Mouse (Mus musculus) hindbrain, postnatal 0 days (tissue): ENCODE measurements at regions not wholly inside any gene's neighbourhood (a gene's known extent, or its start where the extent isn't known, plus 50 kb on each side); places are given as distances from the start of the nearest gene placed in this dataset.
"Not testable (repeated sequence)": the region's sequence is repeated elsewhere in the genome, so short reads cannot be mapped to it uniquely, and the experiment has no call there.

Source experiments
- ATAC-seq: fragments of 200-750 bp; cut with Nextera tagmentation; 2 replicates; pipeline ENCODE4 v1.8.0; 2017; ENCODE audit warnings: mild to moderate bottlenecking, moderate TSS enrichment, moderate library complexity
- DNase-seq: peaks from one replicate; pipeline ENCODE4 v3.0.0-alpha.2; 2015; ENCODE audit warnings: low spot score
- H3K27ac ChIP-seq: fragments of 300-500 bp; sonication (generic); 2 replicates; pipeline ENCODE4 v1.5.1; 2014; ENCODE audit warnings: mild to moderate bottlenecking
- H3K27me3 ChIP-seq: fragments of 300-500 bp; sonication (generic); 2 replicates; pipeline ENCODE4 v1.6.1; 2014; ENCODE audit warnings: low read length, mixed read lengths; ENCODE audit not compliant: insufficient read depth
- H3K36me3 ChIP-seq: fragments of 300-500 bp; sonication (generic); 2 replicates; pipeline ENCODE4 v1.6.1; 2014; ENCODE audit warnings: low read length, mixed read lengths; ENCODE audit not compliant: insufficient read depth
- H3K4me1 ChIP-seq: fragments of 300-500 bp; sonication (generic); 2 replicates; pipeline ENCODE4 v1.6.1; 2014; ENCODE audit warnings: antibody characterized with exemption, low read length, mixed read lengths; ENCODE audit not compliant: insufficient read depth
- H3K4me2 ChIP-seq: fragments of 300-500 bp; sonication (generic); 2 replicates; pipeline ENCODE4 v1.6.1; 2014; ENCODE audit warnings: low read depth, mild to moderate bottlenecking, low read length, moderate library complexity, mixed read lengths
- H3K4me3 ChIP-seq: fragments of 300-500 bp; sonication (generic); 2 replicates; pipeline ENCODE4 v1.5.1; 2014; ENCODE audit warnings: low read length
- H3K9ac ChIP-seq: fragments of 300-500 bp; sonication (generic); replicated peaks from 2 replicates; pipeline ENCODE4 v1.6.1; 2014; ENCODE audit warnings: mild to moderate bottlenecking, low read length, moderate library complexity, mixed read lengths
- H3K9me3 ChIP-seq: fragments of 300-500 bp; sonication (generic); 2 replicates; pipeline ENCODE4 v1.6.1; 2016; ENCODE audit warnings: low read length, mixed read lengths
- CTCF ChIP-seq: IDR thresholded peaks from 2 replicates; pipeline ENCODE4 v1.5.1; 2016; ENCODE audit warnings: antibody characterized with exemption, control low read depth, low read depth
- WGBS: fragments of 180-500 bp; shearing (Covaris S2); extraction: QIAGEN DNeasy Blood & Tissue Kit; methylation state at CpG from one replicate; pipeline ENCODE4 v1.1.7; 2014; 5-methylcytosine and 5-hydroxymethylcytosine counted together

GRCm38 (mm10) chr6:7374629-7375028, 180.1 kb upstream of the Tac1 start:
- ATAC-seq (0 out of 2 replicates have a peak, but pooled peaks have one; percentile 15), DNase-seq (no peak)
- no peak for TF ChIP-seq CTCF
- H3K9ac ChIP-seq, result no peak overlapping the region
- no peaks in the 10 kb centered on the region for H3K9me3 ChIP-seq
- no peak overlapping the region for H3K27ac ChIP-seq
- no peaks in the 10 kb centered on the region for H3K27me3 ChIP-seq
- H3K36me3 ChIP-seq, result no peaks in the 10 kb centered on the region
- H3K4me1 ChIP-seq, result no peaks in the 10 kb centered on the region
- no peak overlapping the region for H3K4me2 ChIP-seq
- WGBS, result 45% methylated on average over 4 of the region's 4 CpGs
- H3K4me3 ChIP-seq, result no peak overlapping the region

GRCm38 (mm10) chr6:7375851-7376250, 178.8 kb upstream of the Tac1 start:
- DNase-seq (no peak), ATAC-seq (no peak)
- Histone ChIP-seq H3K36me3 (no peaks in the 10 kb centered on the region), H3K9ac (no peak overlapping the region), H3K27me3 (no peaks in the 10 kb centered on the region), H3K9me3 (no peaks in the 10 kb centered on the region), H3K4me2 (no peak overlapping the region), H3K4me1 (no peaks in the 10 kb centered on the region), H3K4me3 (no peak overlapping the region), H3K27ac (no peak overlapping the region)
- TF ChIP-seq CTCF, result no peak
- WGBS, result 82% methylated on average over 2 of the region's 2 CpGs

GRCm38 (mm10) chr6:7378651-7379050, 176.0 kb upstream of the Tac1 start:
- H3K4me2 ChIP-seq, result no peak overlapping the region
- H3K4me3 ChIP-seq, result no peak overlapping the region
- H3K9me3 ChIP-seq, result no peaks in the 10 kb centered on the region
- no peaks in the 10 kb centered on the region for H3K4me1 ChIP-seq
- TF ChIP-seq CTCF, result no peak
- no peak overlapping the region for H3K27ac ChIP-seq
- no peak for DNase-seq
- no peaks in the 10 kb centered on the region for H3K27me3 ChIP-seq
- ATAC-seq, result no peak
- no peak overlapping the region for H3K9ac ChIP-seq
- 62% methylated on average over 5 of the region's 5 CpGs for WGBS
- H3K36me3 ChIP-seq, result no peaks in the 10 kb centered on the region

GRCm38 (mm10) chr6:7424731-7425130, 129.9 kb upstream of the Tac1 start:
- DNase-seq, result no peak
- 56% methylated on average over 2 of the region's 2 CpGs for WGBS

GRCm38 (mm10) chr6:7441725-7442124, 113.0 kb upstream of the Tac1 start:
- Histone ChIP-seq H3K27me3 (no peaks in the 10 kb centered on the region), H3K4me3 (no peak overlapping the region), H3K27ac (no peak overlapping the region), H3K9ac (no peak overlapping the region), H3K4me2 (no peak overlapping the region), H3K36me3 (no peaks in the 10 kb centered on the region), H3K9me3 (no peaks in the 10 kb centered on the region), H3K4me1 (no peaks in the 10 kb centered on the region)
- no peak for TF ChIP-seq CTCF
- WGBS, result 51% methylated on average over 3 of the region's 3 CpGs
- ATAC-seq, result no peak
- DNase-seq, result no peak

More at GRCm38 (mm10) chr6:7424731-7425130, 129.9 kb upstream of the Tac1 start:
- H3K4me1 ChIP-seq, result no peaks in the 10 kb centered on the region
- H3K9ac ChIP-seq, result no peak overlapping the region
- H3K27me3 ChIP-seq, result no peaks in the 10 kb centered on the region
- no peak overlapping the region for H3K4me3 ChIP-seq
- no peak overlapping the region for H3K27ac ChIP-seq
- H3K9me3 ChIP-seq, result no peaks in the 10 kb centered on the region
- TF ChIP-seq CTCF, result no peak
- no peaks in the 10 kb centered on the region for H3K36me3 ChIP-seq
- H3K4me2 ChIP-seq, result no peak overlapping the region
- ATAC-seq, result no peak

GRCm38 (mm10) chr6:7442286-7442685, 112.4 kb upstream of the Tac1 start:
- not testable (repeated sequence) for H3K9ac ChIP-seq, DNase-seq, H3K27me3 ChIP-seq, H3K36me3 ChIP-seq, H3K4me3 ChIP-seq, H3K4me2 ChIP-seq, ATAC-seq, H3K9me3 ChIP-seq, H3K4me1 ChIP-seq, H3K27ac ChIP-seq
- 59% methylated on average over 3 of the region's 3 CpGs for WGBS

GRCm38 (mm10) chr6:7455881-7456280, 98.8 kb upstream of the Tac1 start:
- Histone ChIP-seq H3K9ac (no peak overlapping the region), H3K9me3 (no peaks in the 10 kb centered on the region), H3K27ac (no peak overlapping the region), H3K27me3 (no peaks in the 10 kb centered on the region), H3K4me3 (no peak overlapping the region), H3K4me2 (no peak overlapping the region), H3K4me1 (no peaks in the 10 kb centered on the region), H3K36me3 (no peaks in the 10 kb centered on the region)
- TF ChIP-seq CTCF, result no peak
- DNase-seq, result peak; percentile 5
- no peak for ATAC-seq
- WGBS, result 79% methylated on average over 3 of the region's 3 CpGs
